Mouse (Mus musculus) olfactory bulb, adult 2 months (tissue): ENCODE data around the gene Fam25c.

Experiments used
- CTCF ChIP-seq: fragments of 200-500 bp; IDR thresholded peaks from 2 replicates; pipeline ENCODE4 v1.5.1; 2012; ENCODE audit warnings: low read depth, mild to moderate bottlenecking, low read length, moderate library complexity; ENCODE audit not compliant: insufficient read depth
- POLR2A ChIP-seq: fragments of 200-500 bp; IDR thresholded peaks from 2 replicates; pipeline ENCODE4 v1.6.1; 2012; ENCODE audit warnings: mild to moderate bottlenecking, low read depth, low read length, moderate library complexity; ENCODE audit not compliant: insufficient read depth

DNA sequence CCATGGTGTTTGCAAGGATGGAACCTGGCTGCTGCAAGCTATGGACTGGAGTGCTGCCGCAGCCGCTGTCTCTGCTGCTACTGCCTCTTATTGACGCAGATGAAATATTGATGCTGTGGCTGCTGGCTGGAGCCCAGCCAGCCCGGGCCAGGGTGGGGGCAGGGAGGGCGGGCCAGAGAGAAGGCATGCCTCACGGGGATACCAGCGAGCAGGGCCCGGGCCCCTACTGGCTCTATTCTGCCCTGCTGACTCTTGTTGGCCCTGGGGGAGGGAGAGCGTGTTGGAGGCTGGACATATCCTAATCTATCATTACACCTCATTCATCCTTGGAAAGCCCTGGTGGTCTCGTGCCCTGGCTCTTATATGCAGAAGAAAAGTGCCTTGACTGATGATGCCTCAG is 19.3 kb upstream of the Fam25c start, which contains the start of gene Sncg:
- TF ChIP-seq CTCF (no peak), POLR2A (no peak)
